Comparison of ENCODE assay signal across 19 mouse cellular contexts in genomic region chr5:23921316-23921715, GRCm38 (mm10).
DNase-seq lines count a peak whose midpoint lies in the region; ATAC-seq and TF ChIP-seq lines count a peak whose summit lies in the region.
"Had no signal": no experiment of that assay in that cellular context is flagged by ENCODE, and none has a peak within 500 bp of the region (broad histone marks: within the 10 kb centered on the region; RNA-seq: fewer than 3 reads in every experiment).

No protein-coding gene starts in this region.

- no peak for DNase-seq in heart, adult 9 months (ENCODE audit: low spot score in 2 of 2)
- no peak for DNase-seq in liver, embryonic 11.5 days (ENCODE audit: low spot score)
- no peak for DNase-seq in liver, postnatal 0 days
- no peak for DNase-seq in adrenal gland, adult 18-20 months (ENCODE audit: low spot score in 2 of 2)
- DNase-seq in adrenal gland, postnatal 4 days (ENCODE audit: low spot score in 2 of 2) = no peak
- DNase-seq: adrenal gland, adult 8-10 months; cerebellum, adult 8-10 months; gastrocnemius, postnatal 10 days; kidney, adult 11 months; kidney, postnatal 36 days; lung, postnatal 36 days; midbrain, embryonic 14.5 days had no signal

- no peak for ATAC-seq in heart, embryonic 11.5 days (replicated peaks; ENCODE audit: insufficient number of reproducible peaks, low FRiP score, low TSS enrichment)
- ATAC-seq in liver, embryonic 11.5 days (replicated peaks; ENCODE audit: low FRiP score) = no peak
- ATAC-seq in liver, postnatal 0 days = no peak
- ATAC-seq: CD4-positive, CD25-positive, alpha-beta regulatory T cell, adult 4 months; forebrain, embryonic 13.5 days had no signal

- no peak overlapping the region for H3K9ac ChIP-seq in heart, embryonic 11.5 days (ENCODE audit: low read depth, low read length)
- H3K9ac ChIP-seq in liver, embryonic 11.5 days (ENCODE audit: low read depth, low read length) = no peak overlapping the region
- H3K9ac ChIP-seq in liver, postnatal 0 days (replicated peaks) = 0 out of 2 replicates have a peak overlapping the region, but pooled peaks have one; percentile 42
- H3K9ac ChIP-seq: forebrain, embryonic 13.5 days; hindbrain, embryonic 12.5 days; kidney, embryonic 15.5 days; lung, embryonic 15.5 days had no signal

- 65% methylated on average over 1 of the region's 1 CpGs for WGBS in heart, embryonic 11.5 days (ENCODE audit: insufficient replicate concordance)
- WGBS in bone marrow, adult 2 months = 52% methylated on average over 1 of the region's 1 CpGs
- WGBS in liver, embryonic 11.5 days = 56% methylated on average over 1 of the region's 1 CpGs
- 76% methylated on average over 1 of the region's 1 CpGs for WGBS in liver, postnatal 0 days (ENCODE audit: insufficient replicate concordance)

- no peaks in the 10 kb centered on the region for H3K36me3 ChIP-seq in heart, embryonic 11.5 days (ENCODE audit: control insufficient read depth, insufficient read depth, low read length)
- no peaks in the 10 kb centered on the region for H3K36me3 ChIP-seq in liver, embryonic 11.5 days (ENCODE audit: control insufficient read depth, insufficient read depth, low read length)
- H3K36me3 ChIP-seq in liver, postnatal 0 days (replicated peaks; ENCODE audit: insufficient read depth, low read length) = no peaks in the 10 kb centered on the region
- H3K36me3 ChIP-seq: hindbrain, embryonic 12.5 days; kidney, embryonic 15.5 days; lung, embryonic 15.5 days had no signal

- H3K9me3 ChIP-seq in heart, embryonic 11.5 days (replicated peaks; ENCODE audit: control insufficient read depth, low read length) = no peaks in the 10 kb centered on the region
- no peaks in the 10 kb centered on the region for H3K9me3 ChIP-seq in liver, embryonic 11.5 days (ENCODE audit: control insufficient read depth, low read length)
- H3K9me3 ChIP-seq in liver, postnatal 0 days (ENCODE audit: low read length) = no peaks in the 10 kb centered on the region
- H3K9me3 ChIP-seq: forebrain, embryonic 13.5 days; hindbrain, embryonic 12.5 days; kidney, embryonic 15.5 days; lung, embryonic 15.5 days had no signal

- no peak overlapping the region for H3K4me3 ChIP-seq in heart, embryonic 11.5 days (ENCODE audit: low read depth, low read length)
- H3K4me3 ChIP-seq in bone marrow, adult 2 months (replicated peaks; ENCODE audit: control insufficient read depth, low read depth, low read length) = no peak overlapping the region
- no peak overlapping the region for H3K4me3 ChIP-seq in liver, embryonic 11.5 days (ENCODE audit: low read depth, low read length)
- peak overlapping the region; percentile 38 for H3K4me3 ChIP-seq in liver, postnatal 0 days (ENCODE audit: low read depth, low read length)
- H3K4me3 ChIP-seq: forebrain, embryonic 13.5 days; hindbrain, embryonic 12.5 days; kidney, embryonic 15.5 days; lung, embryonic 15.5 days had no signal

- H3K27me3 ChIP-seq in heart, embryonic 11.5 days (ENCODE audit: control insufficient read depth, insufficient read depth, low read length) = no peaks in the 10 kb centered on the region
- no peaks in the 10 kb centered on the region for H3K27me3 ChIP-seq in liver, embryonic 11.5 days (replicated peaks; ENCODE audit: control insufficient read depth, insufficient read depth, low read length)
- no peaks in the 10 kb centered on the region for H3K27me3 ChIP-seq in liver, postnatal 0 days (ENCODE audit: insufficient read depth, low read length)
- H3K27me3 ChIP-seq: forebrain, embryonic 13.5 days; hindbrain, embryonic 12.5 days; kidney, embryonic 15.5 days; lung, embryonic 15.5 days had no signal

- TF ChIP-seq EP300 in liver, postnatal 0 days (IDR thresholded peaks at IDR 0.05; ENCODE audit: low read depth) = no peak

- no peak overlapping the region for H3K27ac ChIP-seq in heart, embryonic 11.5 days (ENCODE audit: low read depth, low read length)
- H3K27ac ChIP-seq in bone marrow, adult 2 months (ENCODE audit: control insufficient read depth, insufficient read depth, low read depth, low read length, poor library complexity) = peak overlapping the region; percentile 59
- H3K27ac ChIP-seq in liver, embryonic 11.5 days (ENCODE audit: low read depth, low read length) = no peak overlapping the region
- H3K27ac ChIP-seq in liver, postnatal 0 days (ENCODE audit: low read depth) = peak overlapping the region; percentile 99
- H3K27ac ChIP-seq: forebrain, embryonic 13.5 days; hindbrain, embryonic 12.5 days; kidney, embryonic 15.5 days; lung, embryonic 15.5 days had no signal

- peaks cover 16% of the 10 kb centered on the region for H3K4me1 ChIP-seq in heart, embryonic 11.5 days (ENCODE audit: control insufficient read depth, insufficient read depth, low read length)
- peaks cover 1% of the 10 kb centered on the region; the same call in 1 of the 2 replicates for H3K4me1 ChIP-seq in bone marrow, adult 2 months (ENCODE audit: control insufficient read depth, insufficient read depth, low read length)
- peaks cover 20% of the 10 kb centered on the region for H3K4me1 ChIP-seq in liver, embryonic 11.5 days (replicated peaks; ENCODE audit: control insufficient read depth, insufficient read depth, low read length)
- H3K4me1 ChIP-seq in liver, postnatal 0 days (ENCODE audit: insufficient read depth) = peaks cover 27% of the 10 kb centered on the region
- H3K4me1 ChIP-seq: hindbrain, embryonic 12.5 days had no signal

- peak overlapping the region; percentile 16; the same call in 1 of the 2 replicates for H3K4me2 ChIP-seq in heart, embryonic 11.5 days
- H3K4me2 ChIP-seq in liver, embryonic 11.5 days = peak overlapping the region; percentile 44; the same call in 1 of the 2 replicates
- peak overlapping the region; percentile 53 for H3K4me2 ChIP-seq in liver, postnatal 0 days (ENCODE audit: low read depth, low read length)
- H3K4me2 ChIP-seq: forebrain, embryonic 13.5 days; hindbrain, embryonic 12.5 days; kidney, embryonic 15.5 days; lung, embryonic 15.5 days had no signal

- TF ChIP-seq POLR2A in bone marrow, adult 2 months (IDR thresholded peaks at IDR 0.05; ENCODE audit: borderline replicate concordance, control insufficient read depth, low read depth, low read length) = no peak

- TF ChIP-seq CTCF in bone marrow, adult 2 months (IDR thresholded peaks at IDR 0.05; ENCODE audit: control insufficient read depth, insufficient read depth, low read length) = no peak
- TF ChIP-seq CTCF in liver, postnatal 0 days (IDR thresholded peaks at IDR 0.05; ENCODE audit: low read depth) = no peak

Comparison
In these comparisons a context has a peak if more than half of its experiments do, and no peak if none do; other contexts are left out.
1. H3K27ac ChIP-seq: peak in bone marrow, adult 2 months (single experiment) and liver, postnatal 0 days (single experiment); none in heart, embryonic 11.5 days (single experiment) and liver, embryonic 11.5 days (single experiment).
2. Peak in every context shown above with its lines, with median percentiles within 50 percentile points of each other: H3K4me2 ChIP-seq.